Mouse (Mus musculus) myocyte (in vitro differentiated cells): ENCODE measurements around the gene Adgrg6. TPM values are rescaled to one million over a fixed set of nuclear protein-coding genes. Genes with fewer than 3 reads are reported as not detected.

ENCODE experiments used
- H3K27me3 ChIP-seq: one replicate; pipeline ENCODE4 v1.6.1; 2011; ENCODE audit not compliant: control insufficient read depth, insufficient read depth, insufficient read length
- H3K36me3 ChIP-seq: one replicate; pipeline ENCODE4 v1.6.1; 2011; ENCODE audit not compliant: control insufficient read depth, insufficient read depth
- H3K4me2 ChIP-seq: one replicate; pipeline ENCODE4 v1.6.1; 2011; ENCODE audit warnings: low read depth, control low read depth
- H3K4me3 ChIP-seq: one replicate; pipeline ENCODE4 v1.5.1; 2011; ENCODE audit warnings: mild to moderate bottlenecking, control low read depth, moderate library complexity
- H3K79me2 ChIP-seq: one replicate; pipeline ENCODE4 v1.6.1; 2011; ENCODE audit not compliant: control insufficient read depth, insufficient read depth
- H3ac ChIP-seq: one replicate; pipeline ENCODE4 v1.6.1; 2011; ENCODE audit not compliant: control insufficient read depth, insufficient read length
- CEBPB ChIP-seq: IDR thresholded peaks from 2 replicates; pipeline ENCODE4 v1.6.1; 2011; ENCODE audit warnings: mild to moderate bottlenecking, moderate library complexity; ENCODE audit not compliant: poor library complexity, insufficient read depth, severe bottlenecking
- E2F4 ChIP-seq: IDR thresholded peaks from one replicate; pipeline ENCODE4 v1.6.1; 2011; ENCODE audit warnings: mild to moderate bottlenecking, control low read depth, moderate library complexity; ENCODE audit not compliant: insufficient read depth
- MAX ChIP-seq: IDR thresholded peaks from one replicate; pipeline ENCODE4 v1.6.1; 2011; ENCODE audit warnings: low read depth, mild to moderate bottlenecking, control low read depth
- MYOD1 ChIP-seq, 3 experiments: IDR thresholded peaks; one replicate each; pipeline ENCODE4 v1.6.1; 2011; ENCODE audit warnings: control low read depth in 2 of 3, low read depth in 2 of 3, mild to moderate bottlenecking in 2 of 3, moderate library complexity in 1 of 3; ENCODE audit not compliant: insufficient read length in 2 of 3, control insufficient read depth in 1 of 3
- MYOG ChIP-seq, 3 experiments: IDR thresholded peaks; one replicate each; pipeline ENCODE4 v1.6.1; 2011; ENCODE audit warnings: control low read depth in 2 of 3, low read depth in 2 of 3, mild to moderate bottlenecking in 2 of 3; ENCODE audit not compliant: insufficient read length in 2 of 3, control insufficient read depth in 1 of 3, insufficient read depth in 1 of 3
- POLR2A ChIP-seq: IDR thresholded peaks from one replicate; pipeline ENCODE4 v1.6.1; 2011; ENCODE audit warnings: low read depth, mild to moderate bottlenecking, control low read depth, moderate library complexity; ENCODE audit not compliant: insufficient read length
- POLR2AphosphoS2 ChIP-seq: IDR thresholded peaks from one replicate; pipeline ENCODE4 v1.6.1; 2011; ENCODE audit warnings: low read depth, control low read depth; ENCODE audit not compliant: insufficient read length
- REST ChIP-seq: IDR thresholded peaks from one replicate; pipeline ENCODE4 v1.6.1; 2011; ENCODE audit warnings: mild to moderate bottlenecking, control low read depth, moderate library complexity; ENCODE audit not compliant: insufficient read depth, insufficient read length
- SRF ChIP-seq: IDR thresholded peaks from one replicate; pipeline ENCODE4 v1.6.1; 2011; ENCODE audit warnings: low read depth; ENCODE audit not compliant: control insufficient read depth, insufficient read length
- TCF12 ChIP-seq: IDR thresholded peaks from one replicate; pipeline ENCODE4 v1.6.1; 2011; ENCODE audit warnings: mild to moderate bottlenecking, control low read depth; ENCODE audit not compliant: poor library complexity, insufficient read depth, severe bottlenecking
- TCF3 ChIP-seq: IDR thresholded peaks from one replicate; pipeline ENCODE4 v1.6.1; 2011; ENCODE audit warnings: low read depth, control low read depth; ENCODE audit not compliant: insufficient read length
- USF1 ChIP-seq: IDR thresholded peaks from one replicate; pipeline ENCODE4 v1.6.1; 2011; ENCODE audit warnings: low read depth, mild to moderate bottlenecking, control low read depth, moderate library complexity
- polyA plus RNA-seq: library from polyadenylated mRNA; unstranded; fragments of >200 nt; fragmentation: generic; extraction: Trizol; gene quantifications from one replicate; pipeline ENCODE4 v1.2.1, GENCODE M21; 2012; ENCODE audit warnings: missing spikeins

The Adgrg6 gene
- polyA plus RNA-seq, 1 experiment, result 9.3 TPM

GRCm38 (mm10) chr10:14459330-14459729 lies 86.1 kb downstream of the Adgrg6 start:
- Histone ChIP-seq H3K36me3 (no peaks in the 10 kb centered on the region), H3K27me3 (no peaks in the 10 kb centered on the region), H3K4me3 (no peak overlapping the region), H3K79me2 (no peaks in the 10 kb centered on the region), H3ac (no peak overlapping the region), H3K4me2 (no peak overlapping the region)
- TF ChIP-seq MYOD1 (IDR thresholded peaks at IDR 0.05; ENCODE audit: control insufficient read depth in 1 of 3, insufficient read length in 2 of 3, low read depth in 2 of 3) (no peak), REST (no peak), CEBPB (no peak), SRF (no peak), POLR2A (no peak), MAX (no peak), POLR2AphosphoS2 (no peak), MYOG (IDR thresholded peaks at IDR 0.05; ENCODE audit: control insufficient read depth in 1 of 3, insufficient read depth in 1 of 3, insufficient read length in 2 of 3, low read depth in 2 of 3) (no peak), TCF12 (no peak), E2F4 (no peak), USF1 (no peak), TCF3 (no peak)

DNA sequence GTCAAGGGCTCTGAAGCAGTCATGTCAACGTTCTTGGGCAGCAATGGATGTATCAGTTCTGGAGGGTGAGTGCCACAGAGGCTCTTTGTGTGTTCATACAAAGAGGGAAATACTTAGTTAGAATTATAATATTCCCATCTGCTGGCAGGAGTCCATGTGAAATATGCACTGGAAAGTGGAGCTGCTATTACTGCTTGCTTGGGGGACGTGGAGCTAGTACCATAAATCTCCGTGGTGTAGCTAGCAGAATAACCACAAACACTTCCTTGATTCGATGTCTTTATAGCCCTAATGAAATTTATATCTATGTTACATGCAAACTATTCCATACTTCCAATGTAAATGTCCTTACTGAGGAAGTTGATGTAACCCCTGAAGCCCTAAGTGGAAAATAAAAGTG lies 91.0 kb downstream of the Adgrg6 start:
- Histone ChIP-seq H3K79me2 (no peaks in the 10 kb centered on the region), H3K36me3 (no peaks in the 10 kb centered on the region), H3K4me3 (no peak overlapping the region), H3K4me2 (peak overlapping the region; percentile 8), H3K27me3 (no peaks in the 10 kb centered on the region), H3ac (no peak overlapping the region)
- TF ChIP-seq TCF3 (no peak), POLR2A (no peak), TCF12 (no peak), REST (no peak), MYOD1 (IDR thresholded peaks at IDR 0.05; ENCODE audit: control insufficient read depth in 1 of 3, insufficient read length in 2 of 3, low read depth in 2 of 3) (no peak), CEBPB (no peak), USF1 (no peak), MAX (no peak)

- Histone ChIP-seq H3K79me2 (no peaks in the 10 kb centered on the region), H3K27me3 (no peaks in the 10 kb centered on the region), H3K4me2 (no peak overlapping the region), H3ac (no peak overlapping the region), H3K36me3 (no peaks in the 10 kb centered on the region), H3K4me3 (no peak overlapping the region)
- no peak for TF ChIP-seq SRF
- TF ChIP-seq MYOD1 (IDR thresholded peaks at IDR 0.05; ENCODE audit: control insufficient read depth in 1 of 3, insufficient read length in 2 of 3, low read depth in 2 of 3), result no peak
- TF ChIP-seq USF1, result no peak
- no peak for TF ChIP-seq MYOG (IDR thresholded peaks at IDR 0.05; ENCODE audit: control insufficient read depth in 1 of 3, insufficient read depth in 1 of 3, insufficient read length in 2 of 3, low read depth in 2 of 3)
- no peak for TF ChIP-seq TCF3
- TF ChIP-seq MAX, result no peak
- no peak for TF ChIP-seq CEBPB
- TF ChIP-seq E2F4, result no peak
- TF ChIP-seq POLR2A, result no peak
- no peak for TF ChIP-seq POLR2AphosphoS2
- no peak for TF ChIP-seq REST
- TF ChIP-seq TCF12, result no peak
Measured at GRCm38 (mm10) chr10:14451811-14452210, 93.6 kb downstream of the Adgrg6 start.

DNA sequence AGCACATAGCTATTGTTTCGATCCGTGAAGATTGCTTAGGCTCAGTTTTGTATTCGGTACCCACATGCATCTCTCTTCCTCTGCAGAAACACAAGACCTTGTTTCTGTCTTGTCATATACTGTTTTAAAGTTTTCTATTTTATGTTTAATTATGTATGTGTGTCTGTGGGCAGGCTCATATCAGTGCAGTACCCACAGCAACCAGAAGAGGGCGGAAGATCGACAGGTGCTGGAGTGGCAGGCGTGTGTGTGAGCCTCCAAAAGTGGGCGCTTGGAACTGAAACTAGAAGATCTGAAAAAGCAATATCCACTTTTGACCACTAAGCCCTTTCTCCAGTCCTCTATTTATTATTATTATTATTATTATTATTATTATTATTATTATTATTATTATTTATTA lies 95.4 kb downstream of the Adgrg6 start:
- Histone ChIP-seq H3K4me3 (no peak overlapping the region), H3K36me3 (no peaks in the 10 kb centered on the region), H3K4me2 (no peak overlapping the region), H3K27me3 (no peaks in the 10 kb centered on the region), H3ac (no peak overlapping the region), H3K79me2 (no peaks in the 10 kb centered on the region)
- TF ChIP-seq MYOD1 (IDR thresholded peaks at IDR 0.05; ENCODE audit: control insufficient read depth in 1 of 3, insufficient read length in 2 of 3, low read depth in 2 of 3), result peak in 1 of 3 experiments; percentile 48
- no peak for TF ChIP-seq REST

DNA sequence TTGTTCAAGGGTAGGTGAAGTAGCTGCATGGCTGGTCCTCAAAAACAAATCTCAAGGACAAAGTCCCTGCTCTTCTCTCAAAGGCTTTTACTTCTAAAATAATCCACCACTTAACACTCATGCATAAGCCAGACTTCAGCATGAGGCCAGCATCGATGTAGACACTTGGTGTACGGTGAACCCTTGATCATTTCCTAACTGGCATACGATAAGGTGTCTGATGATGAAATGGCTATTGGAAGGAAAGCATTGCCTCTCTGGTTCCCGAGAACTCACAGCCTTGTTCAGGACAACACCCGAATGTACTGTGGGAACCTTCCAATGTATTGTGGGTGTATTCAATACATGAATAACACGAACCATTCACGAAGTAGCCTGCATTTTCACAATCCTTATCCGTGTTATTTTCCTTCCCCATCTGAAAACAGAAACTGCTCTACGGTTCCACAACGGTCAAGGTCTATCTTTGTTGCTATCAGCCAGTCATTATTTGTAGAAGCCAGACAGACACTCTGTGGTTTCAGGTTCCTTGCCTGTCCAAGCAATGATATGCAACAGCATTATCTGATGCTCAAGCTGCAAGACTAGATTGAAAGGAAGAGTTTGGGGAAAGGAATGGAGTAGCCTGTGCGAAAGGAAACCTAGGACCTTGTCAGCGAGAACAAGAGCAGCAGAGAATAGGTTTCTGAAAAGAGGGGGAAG lies 99.7 kb downstream of the Adgrg6 start:
- Histone ChIP-seq H3K4me3 (no peak overlapping the region), H3K4me2 (no peak overlapping the region), H3K79me2 (no peaks in the 10 kb centered on the region), H3K27me3 (no peaks in the 10 kb centered on the region), H3K36me3 (no peaks in the 10 kb centered on the region), H3ac (no peak overlapping the region)
- TF ChIP-seq E2F4, result no peak
- no peak for TF ChIP-seq MYOG (IDR thresholded peaks at IDR 0.05; ENCODE audit: control insufficient read depth in 1 of 3, insufficient read depth in 1 of 3, insufficient read length in 2 of 3, low read depth in 2 of 3)
- TF ChIP-seq REST, result no peak
- no peak for TF ChIP-seq TCF3
- TF ChIP-seq USF1, result no peak
- no peak for TF ChIP-seq MYOD1 (IDR thresholded peaks at IDR 0.05; ENCODE audit: control insufficient read depth in 1 of 3, insufficient read length in 2 of 3, low read depth in 2 of 3)
- TF ChIP-seq POLR2AphosphoS2, result no peak
- no peak for TF ChIP-seq SRF
- TF ChIP-seq POLR2A, result no peak
- no peak for TF ChIP-seq TCF12
- TF ChIP-seq CEBPB, result no peak
